Mouse (Mus musculus): ENCODE measurements around the gene Car4.

GRCm38 (mm10) chr11:84914673-84915072 is 42.9 kb upstream of the Car4 start:
- TF ChIP-seq CTCF (IDR thresholded peaks at IDR 0.05; ENCODE audit: low read depth) (peak; percentile 53), EP300 (IDR thresholded peaks at IDR 0.05; ENCODE audit: low read depth) (no peak)

Data from liver, embryonic 14.5 days (tissue).